Mouse (Mus musculus) bone marrow, adult 2 months (tissue): ENCODE data around the gene Pdgfra. TPM values are rescaled to one million over a fixed set of nuclear protein-coding genes. Genes with fewer than 3 reads are reported as not detected.

ENCODE experiments used
- H3K27ac ChIP-seq: fragments of 200-500 bp; 2 replicates; pipeline ENCODE4 v1.5.1; 2012; ENCODE audit warnings: low read depth, mild to moderate bottlenecking, control low read depth, inconsistent platforms, low read length; ENCODE audit not compliant: control insufficient read depth, poor library complexity, insufficient read depth
- H3K4me1 ChIP-seq: fragments of 200-500 bp; 2 replicates; pipeline ENCODE4 v1.6.1; 2011; ENCODE audit warnings: low read length; ENCODE audit not compliant: control insufficient read depth, insufficient read depth
- H3K4me3 ChIP-seq: fragments of 200-500 bp; replicated peaks from 2 replicates; pipeline ENCODE3; 2011; ENCODE audit warnings: mild to moderate bottlenecking, low read depth, low read length, control low read depth; ENCODE audit not compliant: control insufficient read depth
- CTCF ChIP-seq: fragments of 200-500 bp; IDR thresholded peaks from 2 replicates; pipeline ENCODE4 v1.5.1; 2011; ENCODE audit warnings: low read length, control low read depth; ENCODE audit not compliant: control insufficient read depth, insufficient read depth
- POLR2A ChIP-seq: fragments of 200-500 bp; IDR thresholded peaks from 2 replicates; pipeline ENCODE4 v1.6.1; 2011; ENCODE audit warnings: low read depth, mild to moderate bottlenecking, control low read depth, low read length, borderline replicate concordance; ENCODE audit not compliant: control insufficient read depth
- WGBS: fragments of 180-500 bp; shearing (Covaris S2); methylation state at CpG from one replicate; pipeline ENCODE4 v1.1.7; 2018; 5-methylcytosine and 5-hydroxymethylcytosine counted together
- polyA plus RNA-seq: library from polyadenylated mRNA; stranded (reverse); fragments of >200 nt; gene quantifications from 2 replicates; pipeline ENCODE4 v1.2.4, GENCODE M21; 2011; ENCODE audit warnings: low replicate concordance; ENCODE audit not compliant: missing spikeins, insufficient read depth, insufficient read length

The Pdgfra gene
- polyA plus RNA-seq, 1 experiment, result 4.1 TPM

DNA sequence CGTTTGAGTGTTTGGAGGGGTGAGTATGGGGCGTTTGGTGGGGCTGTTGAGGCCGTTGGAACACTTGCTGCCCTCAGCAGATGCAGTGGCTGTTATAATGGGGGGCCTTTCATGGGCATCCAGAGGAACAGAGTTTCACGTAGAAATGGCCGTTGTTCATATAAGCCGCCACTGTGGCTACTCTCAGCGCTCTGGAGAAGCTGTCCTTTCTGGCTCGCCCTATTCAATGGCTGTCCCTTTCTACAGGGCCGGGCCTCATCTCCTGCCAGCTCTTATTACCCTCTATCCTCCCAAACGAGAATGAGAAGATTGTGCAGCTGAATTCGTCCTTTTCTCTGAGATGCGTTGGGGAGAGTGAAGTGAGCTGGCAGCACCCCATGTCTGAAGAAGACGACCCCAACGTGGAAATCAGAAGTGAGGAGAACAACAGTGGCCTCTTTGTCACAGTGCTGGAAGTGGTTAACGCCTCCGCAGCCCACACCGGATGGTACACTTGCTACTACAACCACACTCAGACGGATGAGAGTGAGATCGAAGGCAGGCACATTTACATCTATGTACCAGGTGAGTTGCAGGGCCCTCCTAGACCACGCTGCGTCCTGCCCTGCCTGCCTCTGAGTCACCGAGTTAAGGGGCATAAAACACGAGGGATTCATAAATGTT lies 11.3 kb downstream of the Pdgfra start:
- WGBS, result 77% methylated on average over 23 of the region's 23 CpGs
- no peak overlapping the region for H3K27ac ChIP-seq
- H3K4me1 ChIP-seq, result no peaks in the 10 kb centered on the region
- TF ChIP-seq CTCF (no peak), POLR2A (no peak)
- no peak overlapping the region for H3K4me3 ChIP-seq

DNA sequence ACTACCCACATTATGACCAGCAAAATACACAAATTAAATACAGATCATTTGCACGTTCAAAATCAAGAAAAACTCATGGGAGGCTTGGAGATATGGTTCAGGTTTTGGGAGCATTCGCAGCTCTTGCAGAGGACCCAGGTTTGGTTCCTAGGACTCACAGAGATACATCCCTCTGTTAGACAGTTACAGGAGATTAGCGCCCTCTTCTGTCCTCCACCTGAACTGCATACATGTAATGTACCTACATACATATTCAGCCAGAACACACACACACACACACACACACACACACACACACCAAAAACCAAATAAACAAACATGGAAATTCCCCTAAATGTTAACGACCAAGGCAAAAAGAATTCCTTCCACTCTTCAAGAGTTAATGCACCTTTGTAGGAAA lies 12.6 kb downstream of the Pdgfra start:
- WGBS, result 74% methylated on average over 4 of the region's 4 CpGs
- H3K27ac ChIP-seq, result no peak overlapping the region
- no peaks in the 10 kb centered on the region for H3K4me1 ChIP-seq
- no peak overlapping the region for H3K4me3 ChIP-seq
- TF ChIP-seq CTCF (no peak), POLR2A (no peak)

DNA sequence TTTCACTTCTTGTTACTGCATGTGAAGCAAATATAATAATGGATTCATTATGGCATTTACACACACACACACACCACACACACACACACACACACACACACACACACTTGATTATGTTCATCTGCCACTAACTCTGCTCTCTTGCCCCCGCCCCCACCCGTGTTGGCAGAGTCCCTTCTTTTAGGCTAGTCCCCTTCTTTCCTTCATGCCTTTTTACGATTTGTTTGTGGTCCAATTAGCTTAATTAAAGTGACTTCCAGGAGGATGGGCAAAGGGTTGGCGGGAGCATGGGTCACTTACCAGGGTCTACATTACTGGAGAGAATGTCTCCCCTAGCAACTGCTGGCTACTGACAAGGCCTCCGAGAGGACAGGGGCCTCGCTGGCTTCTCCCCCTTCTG lies 17.7 kb downstream of the Pdgfra start:
- Histone ChIP-seq H3K27ac (no peak overlapping the region), H3K4me1 (no peaks in the 10 kb centered on the region), H3K4me3 (no peak overlapping the region)
- WGBS, result 82% methylated on average over 6 of the region's 6 CpGs
- no peak for TF ChIP-seq POLR2A
- TF ChIP-seq CTCF, result no peak

GRCm38 (mm10) chr5:75171859-75172258 lies 19.8 kb downstream of the Pdgfra start:
- H3K4me1 ChIP-seq, result no peaks in the 10 kb centered on the region
- no peak overlapping the region for H3K27ac ChIP-seq
- TF ChIP-seq POLR2A (no peak), CTCF (no peak)
- 83% methylated on average over 10 of the region's 10 CpGs for WGBS
- H3K4me3 ChIP-seq, result no peak overlapping the region

- 84% methylated on average over 10 of the region's 10 CpGs for WGBS
- Histone ChIP-seq H3K27ac (no peak overlapping the region), H3K4me3 (no peak overlapping the region), H3K4me1 (peaks cover 1% of the 10 kb centered on the region; the same call in 1 of the 2 replicates)
- TF ChIP-seq POLR2A (no peak), CTCF (no peak)
Observed at GRCm38 (mm10) chr5:75179249-75179648, 27.2 kb downstream of the Pdgfra start.

- 82% methylated on average over 12 of the region's 12 CpGs for WGBS
- no peak overlapping the region for H3K4me3 ChIP-seq
- H3K27ac ChIP-seq, result no peak overlapping the region
- peaks cover 1% of the 10 kb centered on the region; the same call in 1 of the 2 replicates for H3K4me1 ChIP-seq
- TF ChIP-seq POLR2A (no peak), CTCF (no peak)
Observed at GRCm38 (mm10) chr5:75179726-75180290, 27.7 kb downstream of the Pdgfra start.

DNA sequence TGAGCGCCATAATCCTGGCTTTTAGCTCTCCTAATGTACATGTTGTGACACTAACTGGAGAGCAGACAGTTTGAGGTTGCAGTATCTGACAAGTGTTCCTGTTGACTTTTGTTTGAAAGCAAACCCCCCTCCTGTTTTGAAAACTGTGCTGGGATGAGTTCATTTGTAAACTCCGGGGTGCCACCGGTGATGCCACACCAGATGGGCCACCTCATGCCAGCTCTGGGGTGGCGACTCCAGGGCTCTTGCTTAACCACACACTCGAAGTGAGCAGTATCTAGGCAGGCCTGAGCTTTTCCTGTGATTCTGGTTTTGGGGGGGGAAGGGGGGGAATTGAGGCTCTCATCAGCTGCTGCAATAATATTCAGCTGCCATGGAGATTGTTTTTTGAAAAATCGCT lies 31.6 kb downstream of the Pdgfra start:
- peaks cover 1% of the 10 kb centered on the region; the same call in 1 of the 2 replicates for H3K4me1 ChIP-seq
- no peak overlapping the region for H3K27ac ChIP-seq
- TF ChIP-seq CTCF, result no peak
- no peak for TF ChIP-seq POLR2A
- H3K4me3 ChIP-seq, result no peak overlapping the region
- WGBS, result 35% methylated on average over 6 of the region's 6 CpGs

DNA sequence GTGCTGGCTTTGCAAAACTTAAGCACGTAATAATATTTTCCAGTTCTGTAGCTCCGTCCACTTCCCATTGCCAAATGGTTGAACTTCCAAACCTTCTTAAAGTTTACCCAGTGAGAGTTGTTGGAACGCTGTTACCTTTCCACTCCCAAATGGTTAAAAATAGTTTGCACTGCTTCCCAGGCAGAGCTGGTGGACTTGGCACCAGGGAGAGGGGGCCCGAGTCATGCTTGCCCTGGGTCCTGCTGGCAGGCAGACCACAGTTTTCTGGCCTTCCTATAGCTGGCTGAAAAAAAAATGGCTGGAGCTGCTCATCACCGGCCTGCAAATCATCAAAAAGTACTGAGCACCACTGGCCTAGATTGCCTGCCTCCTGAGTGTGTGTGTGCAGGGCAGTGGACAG lies 32.0 kb downstream of the Pdgfra start:
- H3K27ac ChIP-seq, result no peak overlapping the region
- no peak overlapping the region for H3K4me3 ChIP-seq
- TF ChIP-seq CTCF (no peak), POLR2A (no peak)
- H3K4me1 ChIP-seq, result peaks cover 1% of the 10 kb centered on the region; the same call in 1 of the 2 replicates
- WGBS, result 73% methylated on average over 5 of the region's 5 CpGs

- Histone ChIP-seq H3K4me3 (no peak overlapping the region), H3K27ac (no peak overlapping the region), H3K4me1 (peaks cover 1% of the 10 kb centered on the region; the same call in 1 of the 2 replicates)
- TF ChIP-seq CTCF (no peak), POLR2A (no peak)
- WGBS, result 78% methylated on average over 7 of the region's 7 CpGs
Observed at GRCm38 (mm10) chr5:75184693-75185235, 32.7 kb downstream of the Pdgfra start.

DNA sequence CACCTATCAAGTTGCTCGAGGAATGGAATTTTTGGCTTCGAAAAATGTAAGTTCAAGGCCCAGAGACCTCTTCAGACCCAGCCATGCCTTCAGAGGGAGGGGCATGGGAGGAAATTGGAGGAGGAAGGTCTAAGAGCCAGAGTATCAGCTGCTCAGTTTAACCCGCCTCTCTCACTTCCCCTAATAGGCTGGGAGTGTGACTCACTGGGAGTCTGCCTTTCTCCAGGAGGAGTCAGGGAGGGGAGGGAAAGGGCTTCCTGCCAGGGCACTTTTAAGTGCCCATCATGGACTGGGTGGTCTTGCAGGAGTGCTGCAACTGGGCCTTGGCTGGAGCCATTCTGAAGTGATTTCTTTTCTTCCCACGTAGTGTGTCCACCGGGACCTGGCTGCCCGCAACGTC lies 33.5 kb downstream of the Pdgfra start:
- WGBS, result 69% methylated on average over 7 of the region's 7 CpGs
- no peak for TF ChIP-seq CTCF
- TF ChIP-seq POLR2A, result no peak
- Histone ChIP-seq H3K27ac (no peak overlapping the region), H3K4me3 (no peak overlapping the region), H3K4me1 (peaks cover 1% of the 10 kb centered on the region; the same call in 1 of the 2 replicates)
